Mouse (Mus musculus): ENCODE measurements around the gene Cpsf6.
"Not testable (repeated sequence)": the region's sequence is repeated elsewhere in the genome, so short reads cannot be mapped to it uniquely, and the experiment has no call there.

Cpsf6 gene

DNA sequence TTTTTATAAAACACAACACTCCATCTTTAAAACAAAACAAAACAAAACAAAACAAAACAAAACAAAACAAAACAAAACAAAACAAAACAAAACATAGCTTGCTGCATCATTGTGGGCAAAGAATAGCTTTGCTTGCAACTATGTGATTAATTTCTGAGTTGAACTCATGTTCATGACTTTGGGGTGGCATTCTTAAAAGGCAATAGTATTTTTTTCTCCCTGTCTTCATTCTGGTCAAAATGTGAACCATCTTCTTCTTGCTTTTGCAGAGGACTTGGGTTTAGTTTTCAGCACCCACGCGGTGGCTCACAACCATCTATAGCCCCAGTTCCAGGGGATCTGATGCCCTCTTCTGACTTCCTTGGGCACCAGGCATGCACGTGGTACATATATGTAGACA, 20.0 kb upstream of the Cpsf6 start:
- in situ Hi-C loops (cut with MseI, MboI): no loop called here

DNA sequence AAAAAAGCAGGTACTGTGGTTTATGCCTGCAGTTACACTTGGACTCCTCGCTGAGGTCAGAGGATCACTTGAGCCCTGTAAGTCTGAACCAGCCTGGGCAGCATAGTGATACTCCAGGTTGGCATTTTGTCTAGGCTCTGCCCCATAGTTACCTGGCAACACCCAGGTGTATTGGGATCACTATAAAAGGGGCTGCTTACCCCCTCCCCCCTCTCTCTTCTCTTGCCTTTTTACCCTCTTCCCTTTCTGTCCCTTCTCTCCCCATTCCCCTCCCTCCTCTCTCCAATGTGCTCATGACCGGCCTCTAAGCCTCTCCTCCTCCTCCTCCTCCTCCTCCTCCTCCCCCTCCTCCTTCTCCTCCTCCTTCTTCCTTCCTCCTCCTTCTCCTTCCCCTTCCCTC, 19.4 kb upstream of the Cpsf6 start:
- in situ Hi-C loops (cut with MseI, MboI): no loop called here

DNA sequence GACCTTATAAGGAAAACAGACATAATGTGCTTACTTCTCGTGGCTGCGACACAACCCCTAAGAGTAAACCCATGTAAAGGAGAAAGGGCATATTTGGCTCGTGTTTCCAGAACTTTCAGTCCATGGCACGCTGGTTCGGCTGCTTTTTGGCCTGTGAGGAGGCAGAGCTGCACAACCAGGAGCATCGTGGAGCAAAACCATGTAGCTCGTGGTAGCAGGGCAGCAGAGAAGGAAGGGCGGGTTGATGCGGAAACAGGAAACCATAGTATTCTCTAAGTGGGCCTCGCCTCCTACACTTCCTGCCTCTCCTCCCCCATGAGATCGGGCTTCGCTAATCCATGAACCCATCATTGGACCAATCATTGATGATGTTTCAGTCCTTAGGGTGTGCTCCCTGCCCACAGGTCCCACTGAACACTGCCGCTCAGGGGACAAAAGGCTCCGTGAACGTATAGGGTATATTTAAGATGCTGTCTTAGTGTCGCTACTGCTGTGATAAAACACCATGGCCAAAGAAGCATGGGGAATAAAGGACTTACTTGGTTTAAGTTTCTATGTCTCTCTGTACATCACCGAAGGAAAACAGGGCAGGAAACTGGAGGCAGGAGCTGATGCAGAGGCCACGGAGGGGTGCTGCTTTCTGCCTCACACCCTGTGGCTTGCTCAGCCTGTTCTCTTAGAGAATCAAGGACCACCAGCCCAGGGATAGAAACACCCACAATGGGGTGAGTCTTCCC, 18.4 kb upstream of the Cpsf6 start:
- in situ Hi-C loops (cut with MseI, MboI): no loop called here

DNA sequence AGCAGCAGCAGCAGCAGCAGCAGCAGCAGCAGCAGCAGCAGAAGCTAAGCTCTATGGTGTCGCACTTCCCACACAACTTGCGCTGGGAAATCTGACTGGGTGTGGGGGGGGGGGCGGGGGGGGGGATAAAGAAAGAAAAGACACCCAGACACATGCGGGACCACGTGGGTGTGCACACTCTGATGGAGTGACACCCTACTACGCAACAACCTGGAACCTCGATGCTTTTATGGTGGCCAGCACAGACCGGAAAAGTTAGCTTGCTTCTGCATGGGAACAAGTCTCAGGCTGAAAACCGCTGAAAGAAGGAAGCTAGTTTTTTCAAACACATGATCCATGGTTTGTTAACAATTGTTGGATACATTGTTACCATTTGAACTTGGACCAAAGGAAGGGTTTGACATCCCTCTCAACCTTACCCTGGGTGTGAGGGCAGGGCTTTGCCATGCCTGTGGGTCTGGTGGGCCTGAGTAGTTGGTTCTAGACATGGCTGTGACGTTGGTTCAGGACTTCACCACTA, 17.4 kb upstream of the Cpsf6 start:
- in situ Hi-C loops (cut with MseI, MboI): no loop called here

DNA sequence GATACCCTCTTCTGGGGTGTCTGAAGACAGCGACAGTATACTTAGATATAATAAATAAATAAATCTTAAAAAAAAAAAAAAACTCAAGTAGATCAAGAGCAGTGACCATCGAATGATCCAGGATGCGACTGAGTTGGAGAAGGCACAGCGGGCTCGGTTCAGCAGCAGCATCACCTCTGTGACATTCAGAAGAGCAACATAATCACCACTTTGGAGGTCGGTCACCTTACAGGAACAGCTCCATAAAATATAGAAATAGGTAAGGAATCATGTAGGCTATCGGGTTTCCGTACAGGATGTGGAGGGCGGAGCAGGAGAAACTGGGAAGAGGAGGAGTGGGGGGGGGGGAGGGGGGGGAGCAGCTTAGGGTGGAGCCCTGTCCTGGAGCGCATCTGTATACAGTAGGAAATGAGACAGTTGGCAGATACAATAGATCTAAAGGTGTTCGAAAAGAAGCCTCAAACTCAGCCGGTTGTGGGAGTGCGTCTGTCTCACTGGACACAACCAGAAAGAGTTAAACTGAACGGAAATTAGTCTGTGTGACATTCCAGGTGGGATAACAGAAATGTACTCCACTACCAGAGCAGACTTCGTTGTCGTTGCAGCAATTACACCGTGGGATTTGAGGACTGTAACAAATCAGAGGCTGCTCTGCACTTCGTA, 16.7 kb upstream of the Cpsf6 start:
- in situ Hi-C loops (cut with MseI, MboI): no loop called here

DNA sequence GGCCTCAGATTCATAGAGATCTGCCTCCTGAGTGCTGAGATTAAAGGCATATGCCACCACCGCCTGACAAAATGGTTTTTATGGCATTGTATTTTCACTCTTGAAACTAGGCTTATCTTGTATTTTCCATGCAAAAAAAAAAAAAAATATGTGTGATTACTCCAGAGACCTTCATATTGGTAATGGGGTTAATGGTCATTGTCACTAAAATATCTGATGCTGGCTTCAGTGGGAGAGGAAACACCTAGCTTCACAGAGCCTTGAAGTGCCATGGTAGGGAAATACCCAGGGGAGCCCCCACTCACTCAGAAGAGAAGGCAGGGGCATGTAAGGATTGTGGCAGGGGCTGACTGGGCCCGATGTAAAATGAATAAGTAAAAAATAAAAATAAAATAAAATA, 16.0 kb upstream of the Cpsf6 start:
- in situ Hi-C loops (cut with MseI, MboI): no loop called here

DNA sequence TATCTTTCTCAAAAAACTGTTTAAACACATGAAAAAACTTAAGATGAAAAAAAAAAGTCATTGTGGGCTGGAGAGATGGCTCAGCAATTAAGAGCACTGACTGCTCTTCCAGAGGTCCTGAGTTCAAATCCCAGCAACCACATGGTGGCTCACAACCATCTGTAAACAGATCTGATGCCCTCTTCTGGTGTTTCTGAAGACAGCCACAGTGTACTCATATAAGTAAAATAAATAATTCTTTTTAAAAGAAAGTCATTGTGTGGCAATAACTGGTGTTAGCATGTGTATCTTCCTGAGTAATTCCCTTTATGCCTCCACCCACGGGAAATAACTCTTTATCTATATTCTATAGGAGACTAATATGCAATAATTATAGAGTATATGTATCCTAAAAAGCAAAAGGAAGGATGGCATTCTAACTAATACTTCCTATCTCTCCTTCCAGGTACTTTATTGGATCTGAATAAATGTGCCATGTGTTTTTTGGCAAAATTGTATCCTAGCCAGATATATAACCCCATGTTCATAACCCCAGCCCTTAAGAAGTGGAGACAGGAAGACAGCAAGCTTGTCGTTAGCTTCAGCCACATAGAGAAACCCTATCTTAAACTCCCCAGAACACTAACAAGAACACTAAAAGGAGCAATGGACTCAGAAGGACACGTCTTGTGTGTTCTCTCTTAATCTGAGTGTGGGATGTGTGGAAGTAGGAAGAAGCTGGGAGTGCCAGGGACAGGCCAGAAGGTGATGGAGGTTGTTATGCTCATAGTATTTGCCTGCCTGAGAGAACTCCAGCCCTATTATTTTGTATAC, 15.1 kb upstream of the Cpsf6 start:
- in situ Hi-C loops (cut with MseI, MboI): no loop called here

DNA sequence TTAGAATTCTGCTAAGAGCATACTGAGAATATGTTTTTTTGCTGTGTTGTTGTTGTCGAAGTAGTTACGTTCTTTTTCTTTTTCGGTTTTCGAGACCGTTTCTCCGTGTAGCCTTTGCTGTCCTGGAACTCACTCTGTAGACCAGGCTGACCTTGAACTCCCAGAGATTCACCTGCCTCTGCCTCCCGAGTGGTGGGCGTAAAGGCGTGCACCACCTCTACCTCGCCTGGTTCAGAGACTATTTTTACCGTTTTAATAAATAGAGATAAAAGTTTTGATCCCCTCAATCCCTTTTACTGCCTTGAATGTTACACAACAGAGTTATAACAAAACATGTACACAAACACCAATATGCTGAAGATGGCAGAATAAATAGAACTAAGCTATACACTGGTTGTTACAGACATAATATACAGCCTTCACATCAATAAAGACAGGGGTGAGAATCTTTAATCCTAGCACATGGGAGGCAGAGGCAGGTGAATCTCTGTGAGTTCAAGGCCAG, 14.1 kb upstream of the Cpsf6 start:
- in situ Hi-C loops (cut with MseI, MboI): no loop called here

DNA sequence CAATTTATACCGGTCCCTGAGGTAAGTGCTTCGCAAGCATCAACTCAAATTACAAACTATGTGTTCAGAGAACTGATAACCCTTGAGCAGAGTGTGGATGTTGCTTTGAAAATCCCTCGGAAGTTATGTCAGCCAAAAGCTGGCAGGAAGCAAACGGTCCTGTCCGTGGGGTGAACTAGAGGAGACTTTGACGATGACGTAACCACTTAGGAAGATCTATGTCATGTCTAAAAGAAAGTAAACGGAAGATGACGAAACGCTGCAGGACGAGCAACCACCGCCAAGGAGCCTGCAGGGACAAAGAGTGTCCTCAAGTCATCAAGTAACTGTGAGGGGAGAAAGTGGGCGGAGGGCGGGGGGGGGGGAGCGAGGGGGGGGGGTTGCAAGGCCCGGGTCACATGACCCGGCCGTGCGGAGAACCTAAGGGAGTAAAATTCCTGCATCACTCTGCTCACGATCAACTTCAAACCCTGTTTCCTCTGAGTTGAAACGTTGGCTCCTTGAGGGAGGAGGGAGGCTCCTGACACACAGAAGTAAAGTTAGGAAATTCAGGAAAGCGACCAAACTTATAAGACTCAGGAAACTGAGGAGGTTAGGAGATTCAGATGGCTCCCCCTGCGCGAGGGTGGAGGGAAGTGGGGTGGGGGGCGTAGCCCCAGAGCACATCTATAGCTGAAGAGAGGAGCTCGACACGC, 13.5 kb upstream of the Cpsf6 start:
- in situ Hi-C loops (cut with MseI, MboI): no loop called here

DNA sequence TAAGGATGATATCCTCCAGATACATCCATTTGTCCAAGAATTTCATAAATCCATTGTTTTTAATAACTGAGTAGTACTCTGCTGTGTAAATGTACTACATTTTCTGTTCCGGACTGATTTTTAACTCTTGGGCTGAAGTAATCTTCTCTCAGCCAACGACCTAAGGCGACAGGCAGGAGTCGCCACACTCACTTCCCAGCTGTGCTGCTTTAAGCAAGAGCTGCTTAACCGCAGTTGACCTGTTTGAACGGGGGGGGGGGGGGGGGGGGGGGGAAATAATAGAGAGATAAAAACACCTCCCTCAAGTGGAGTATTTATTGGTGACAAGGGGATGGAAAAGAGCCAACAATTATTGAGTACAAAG, 13.0 kb upstream of the Cpsf6 start:
- in situ Hi-C loops (cut with MseI, MboI): no loop called here

DNA sequence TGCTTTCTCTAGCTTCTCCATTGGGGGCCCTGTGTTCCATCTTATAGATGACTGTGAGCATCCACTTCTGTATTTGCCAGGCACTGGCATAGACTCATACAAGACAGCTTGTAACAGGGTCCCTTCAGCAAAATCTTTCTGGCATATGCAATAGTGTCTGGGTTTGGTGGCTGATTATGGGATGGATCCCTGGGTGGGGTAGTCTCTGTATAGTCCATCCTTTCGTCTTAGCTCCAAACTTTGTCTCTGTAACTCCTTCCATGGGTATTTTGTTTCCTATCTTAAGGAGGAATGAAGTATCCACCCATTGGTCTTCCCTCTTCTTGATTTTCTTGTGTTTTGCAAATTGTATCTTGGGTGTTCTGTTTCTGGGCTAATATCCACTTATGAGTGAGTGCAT, 12.6 kb upstream of the Cpsf6 start:
- in situ Hi-C loops (cut with MseI, MboI): not testable (repeated sequence)

DNA sequence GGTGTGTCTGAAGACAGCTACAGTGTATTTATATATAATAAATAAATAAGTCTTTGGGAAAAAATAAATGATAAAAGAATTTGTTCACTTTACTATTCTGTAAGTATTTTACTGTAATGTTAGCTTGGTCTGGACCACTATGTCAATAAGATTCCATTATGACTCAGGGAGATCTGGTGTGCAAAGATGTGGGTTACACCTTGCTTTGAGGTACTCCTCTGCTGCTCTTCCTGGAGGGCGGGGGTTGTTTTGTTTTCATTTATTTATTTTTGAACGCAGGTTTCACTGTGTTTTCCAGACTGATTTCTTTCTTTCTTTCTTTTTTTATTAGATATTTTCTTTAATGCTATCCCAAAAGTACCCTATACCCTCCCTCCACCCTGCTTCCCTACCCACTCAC, 12.0 kb upstream of the Cpsf6 start:
- in situ Hi-C loops (cut with MseI, MboI): no loop called here

DNA sequence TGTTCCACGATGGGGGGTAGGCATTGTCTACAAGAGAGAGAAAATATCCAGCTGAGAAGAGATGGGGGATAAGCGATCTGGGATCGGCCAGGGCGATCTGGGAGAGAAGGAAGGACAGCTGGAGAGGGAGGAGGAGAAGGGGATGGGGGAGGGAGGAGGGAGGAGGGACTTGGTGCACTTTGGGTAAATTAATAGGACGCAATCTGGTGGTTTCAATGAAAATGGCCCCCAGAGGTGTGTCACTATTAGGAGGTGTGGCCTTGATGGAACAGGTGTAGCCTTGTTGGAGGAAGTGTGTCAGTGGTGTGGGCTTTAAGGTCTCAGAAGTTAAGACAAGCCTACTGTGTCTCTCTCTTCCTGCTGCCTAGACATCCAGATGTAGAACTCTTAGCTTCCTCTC, 11.2 kb upstream of the Cpsf6 start:
- in situ Hi-C loops (cut with MseI, MboI): no loop called here

DNA sequence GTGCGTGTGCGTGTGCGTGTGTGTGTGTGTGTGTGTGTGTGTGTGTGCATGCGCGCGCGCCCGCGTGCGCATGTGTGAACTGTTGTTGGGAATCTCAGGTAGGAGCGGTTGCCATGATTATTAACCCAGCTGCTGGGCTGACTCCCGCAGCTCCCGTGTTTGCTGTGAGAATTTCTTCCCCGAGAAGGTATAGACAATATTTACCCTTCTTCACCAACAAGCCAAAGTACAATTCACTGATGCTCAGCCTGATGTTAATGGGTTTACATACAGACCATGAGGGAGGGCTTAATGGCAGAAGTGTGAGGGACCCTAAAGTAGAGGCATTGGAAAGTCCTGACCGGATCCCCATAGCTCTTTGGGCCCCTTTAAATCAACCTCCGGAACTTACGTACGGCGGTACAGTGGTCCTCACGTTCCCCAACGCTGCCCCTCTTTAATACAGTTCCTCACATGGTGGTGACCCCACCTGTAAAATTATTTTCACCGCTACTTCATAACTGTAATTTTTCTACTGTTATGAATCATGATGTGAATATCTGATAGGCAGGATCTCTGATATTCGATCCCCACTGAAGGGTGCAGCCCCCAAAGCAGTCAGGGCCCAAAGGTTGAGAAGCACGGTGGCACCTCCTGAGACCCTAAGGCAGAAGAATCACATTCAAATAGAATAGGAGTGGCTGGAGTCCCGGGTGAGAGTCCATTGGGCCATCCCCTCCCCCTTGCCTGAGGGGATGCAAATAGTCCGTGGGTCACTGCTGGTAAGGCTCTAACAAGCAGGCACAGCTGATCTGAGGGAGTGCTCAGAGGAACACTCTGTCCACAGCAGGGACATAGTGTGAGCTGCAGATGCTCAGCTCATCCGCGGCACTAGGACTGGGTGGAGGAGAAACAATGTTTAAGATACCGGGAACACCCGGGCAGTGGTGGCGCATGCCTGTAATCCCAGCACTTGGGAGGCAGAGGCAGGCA, 10.4 kb upstream of the Cpsf6 start:
- in situ Hi-C loops (cut with MseI, MboI): no loop called here

DNA sequence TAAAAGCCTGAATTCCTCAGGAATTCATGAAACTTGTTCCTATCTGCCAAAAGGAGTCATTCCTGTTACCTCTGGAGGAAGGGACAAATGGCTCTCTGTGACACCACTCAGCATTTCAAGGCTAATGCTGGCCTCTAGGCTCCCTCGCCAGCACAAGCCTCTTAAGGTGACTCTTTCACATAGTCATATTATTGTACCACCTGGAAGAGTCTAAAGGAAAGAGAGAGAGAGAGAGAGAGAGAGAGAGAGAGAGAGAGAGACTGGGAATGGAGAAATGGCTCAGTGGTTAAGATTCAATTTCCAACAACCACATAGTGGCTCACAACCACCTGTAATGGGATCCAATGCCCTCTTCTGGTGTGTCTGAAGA, 9.5 kb upstream of the Cpsf6 start:
- in situ Hi-C loops (cut with MseI, MboI): no loop called here

DNA sequence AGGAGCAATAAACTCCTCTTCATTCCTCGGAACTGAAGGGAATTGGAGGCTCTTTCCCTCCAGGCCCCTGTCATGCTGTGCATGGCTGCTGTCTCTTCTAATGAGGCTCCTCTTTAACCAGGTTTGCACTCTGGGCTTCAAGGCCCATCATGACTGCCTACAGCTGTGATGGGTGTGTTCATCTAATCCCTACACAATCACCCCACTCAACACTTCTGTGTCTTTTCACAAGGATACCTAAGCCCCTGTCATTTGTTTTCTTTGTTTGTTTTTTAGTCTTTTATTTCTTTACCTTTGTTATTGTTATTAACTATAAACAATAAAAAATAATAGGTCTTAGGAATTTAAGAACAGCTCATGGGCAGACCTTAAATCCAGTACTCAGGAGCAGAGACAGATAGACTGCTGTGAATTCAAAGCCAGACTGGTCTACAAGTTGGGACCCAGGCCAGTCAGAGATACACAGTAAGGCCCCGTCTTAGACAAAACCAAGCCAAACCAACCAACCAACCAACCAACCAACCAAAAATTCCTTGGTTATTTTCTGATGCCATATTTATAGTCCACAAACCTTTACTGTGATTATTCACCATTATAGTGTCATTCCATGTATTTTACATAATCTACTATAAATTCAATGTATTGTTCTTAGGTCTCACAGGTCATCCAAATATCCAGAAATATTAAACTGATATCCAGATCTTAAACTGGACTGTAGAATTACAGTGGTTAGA, 9.0 kb upstream of the Cpsf6 start:
- in situ Hi-C loops (cut with MseI, MboI): no loop called here

DNA sequence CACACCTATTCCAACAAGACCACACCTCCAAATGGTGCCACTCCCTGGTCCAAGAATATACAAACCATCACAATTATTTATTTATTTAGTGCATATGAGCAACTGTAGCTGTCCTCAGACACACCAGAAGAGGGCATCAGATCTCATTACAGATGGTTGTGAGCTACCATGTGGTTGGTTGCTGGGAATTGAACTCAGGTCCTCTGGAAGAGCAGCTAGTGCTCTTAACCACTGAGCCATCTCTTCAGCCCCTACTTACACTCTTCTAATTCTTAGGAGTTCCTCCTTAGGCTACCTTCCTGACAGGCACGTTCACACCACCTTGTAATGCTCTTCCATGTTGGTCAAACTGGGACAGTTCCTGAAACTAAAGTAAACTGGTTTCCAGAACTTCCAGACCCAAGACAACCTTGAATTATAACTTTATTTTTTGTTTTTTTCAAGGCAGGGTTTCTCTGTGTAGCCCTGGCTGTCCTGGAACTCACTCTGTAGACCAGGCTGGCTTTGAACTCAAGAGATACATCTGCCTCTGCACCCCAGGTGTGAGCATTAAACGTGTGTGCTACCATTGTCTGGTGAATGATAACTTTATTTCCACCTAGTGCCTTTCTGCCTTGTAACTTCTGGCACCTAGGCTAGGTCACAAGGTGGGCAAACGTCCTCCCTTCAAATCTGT, 8.3 kb upstream of the Cpsf6 start:
- in situ Hi-C loops (cut with MseI, MboI): not testable (repeated sequence)

DNA sequence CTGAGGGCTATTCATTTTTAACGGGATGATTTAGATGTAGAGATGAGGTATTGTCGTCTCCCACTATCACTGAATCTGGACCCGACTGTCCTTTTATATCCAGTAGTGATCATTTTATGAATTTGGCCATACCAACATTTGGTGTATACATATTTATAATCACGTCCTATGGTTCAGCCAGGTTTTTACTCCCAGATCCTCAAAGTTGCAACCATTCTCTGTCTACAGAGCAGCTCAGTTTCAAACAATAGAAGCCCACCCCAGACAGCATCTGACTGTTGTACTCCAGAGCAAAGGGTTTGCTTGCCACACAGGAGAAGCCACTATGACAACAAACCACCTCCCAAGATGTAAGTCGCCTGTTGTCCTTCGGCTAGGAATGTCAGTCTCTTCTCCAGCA, 7.2 kb upstream of the Cpsf6 start:
- in situ Hi-C loops (cut with MseI, MboI): no loop called here

DNA sequence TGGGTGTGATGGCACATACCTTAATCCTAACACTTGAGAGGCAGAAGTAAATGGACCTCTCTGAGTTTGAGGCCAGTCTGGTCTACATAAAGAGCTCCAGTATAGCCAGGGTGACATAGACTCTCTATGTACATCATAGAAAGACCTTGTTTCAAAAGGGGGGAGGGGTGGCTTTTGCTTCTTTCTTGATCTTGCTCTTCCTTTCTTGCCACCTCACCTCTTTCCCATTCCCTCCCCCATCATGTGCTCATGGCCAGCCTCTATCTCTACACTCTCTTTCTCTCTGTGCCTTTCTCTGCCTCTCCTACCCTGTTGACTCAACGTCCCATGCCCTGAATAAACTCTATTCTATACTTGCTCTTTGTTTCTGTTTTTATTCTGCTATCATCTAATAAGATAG, 6.4 kb upstream of the Cpsf6 start:
- in situ Hi-C loops (cut with MseI, MboI): no loop called here

All from mouse trophoblast stem cell (cell line).